Mouse (Mus musculus): ENCODE results near the gene Exosc2.

Exosc2 gene

DNA sequence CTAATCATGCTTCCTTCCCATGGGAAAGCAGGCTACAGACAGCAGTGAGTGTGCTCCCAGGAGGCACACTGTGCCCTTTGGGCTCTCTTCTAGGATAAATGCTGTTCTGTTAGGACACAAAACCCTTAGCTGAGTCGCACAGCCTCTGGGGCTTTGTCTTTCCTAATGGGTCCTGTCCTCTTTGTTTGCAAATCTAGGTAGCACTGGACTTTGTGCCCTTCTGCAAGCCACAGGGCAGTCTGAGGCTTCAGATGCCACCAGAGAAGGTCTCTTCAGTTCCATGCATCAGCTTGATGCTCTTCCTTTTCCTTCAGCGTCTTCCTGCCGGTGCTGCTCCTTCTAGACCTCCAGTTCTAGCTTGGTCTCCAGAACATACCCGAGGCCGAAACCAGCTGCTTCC lies 60.1 kb downstream of the Exosc2 start:
- no peak for DNase-seq
